Mouse (Mus musculus) erythroid progenitor cell, adult 5-6 weeks (primary cell): ENCODE data around the gene Tnni3. TPM values are rescaled to one million over a fixed set of nuclear protein-coding genes. Genes with fewer than 3 reads are reported as not detected.
A peak's percentile ranks its signal among the peaks of the same experiment; 100 is the strongest.

Experiments
- ATAC-seq: replicated peaks from 2 replicates; pipeline ENCODE4 v1.8.0; 2016; ENCODE audit warnings: moderate number of reproducible peaks, mild to moderate bottlenecking, moderate TSS enrichment, inconsistent platforms; ENCODE audit not compliant: poor library complexity, low FRiP score, severe bottlenecking
- total RNA-seq, 2 experiments: library from RNA; stranded (forward) in 1 of 2; stranded (reverse) in 1 of 2; fragments of 150-400 nt in 1 of 2; fragments of 186-747, 209-891 nt in 1 of 2; gene quantifications; 2 replicates each; pipeline versions ENCODE4 v1.2.3 to v1.2.4; 2015 to 2017; ENCODE audit warnings: low replicate concordance in 2 of 2

Tnni3 gene
- total RNA-seq, 2 experiments from 2014 or later, result not detected

- no peak for ATAC-seq
These were observed 561 bp downstream of the Tnni3 start for GRCm38 (mm10) chr7:4523205-4524130.

- no peak for ATAC-seq
These were observed 1.7 kb downstream of the Tnni3 start for GRCm38 (mm10) chr7:4522292-4522691.

GRCm38 (mm10) chr7:4521231-4522003 is 2.6 kb downstream of the Tnni3 start:
- ATAC-seq, result no peak

- ATAC-seq, result no peak
These were observed 5.5 kb downstream of the Tnni3 start for GRCm38 (mm10) chr7:4518487-4518886.

- no peak for ATAC-seq
These were observed 7.5 kb downstream of the Tnni3 start, which contains the start of gene Tnnt1 for GRCm38 (mm10) chr7:4516332-4517050. Tnnt1 (minus strand) TSS chr7:4516382.

- no peak for ATAC-seq
These were observed 8.2 kb downstream of the Tnni3 start for GRCm38 (mm10) chr7:4515853-4516252.

GRCm38 (mm10) chr7:4513829-4514712 is 10.0 kb downstream of the Tnni3 start:
- ATAC-seq, result no peak

GRCm38 (mm10) chr7:4513236-4513635 is 10.8 kb downstream of the Tnni3 start:
- 0 out of 2 replicates have a peak, but pooled peaks have one; percentile 40 for ATAC-seq

GRCm38 (mm10) chr7:4511489-4512224 is 12.4 kb downstream of the Tnni3 start:
- no peak for ATAC-seq

GRCm38 (mm10) chr7:4509863-4510608 is 14.0 kb downstream of the Tnni3 start:
- ATAC-seq, result peak; percentile 84

- no peak for ATAC-seq
These were observed 15.3 kb downstream of the Tnni3 start for GRCm38 (mm10) chr7:4508739-4509116.

GRCm38 (mm10) chr7:4508062-4508738 is 15.8 kb downstream of the Tnni3 start:
- ATAC-seq, result no peak

- no peak for ATAC-seq
These were observed 16.8 kb downstream of the Tnni3 start for GRCm38 (mm10) chr7:4507220-4507619.

GRCm38 (mm10) chr7:4504646-4505435 is 19.2 kb downstream of the Tnni3 start:
- no peak for ATAC-seq

GRCm38 (mm10) chr7:4503858-4504257 is 20.2 kb downstream of the Tnni3 start:
- no peak for ATAC-seq

GRCm38 (mm10) chr7:4503100-4503499 is 20.9 kb downstream of the Tnni3 start:
- ATAC-seq, result no peak
